Mouse (Mus musculus) limb, embryonic 14.5 days (tissue): ENCODE measurements around the gene Eya4. TPM values are rescaled to one million over a fixed set of nuclear protein-coding genes. Genes with fewer than 3 reads are reported as not detected.

Source experiments
- ATAC-seq: fragments of 200-750 bp; cut with Nextera tagmentation; 2 replicates; pipeline ENCODE4 v1.8.0; 2017; ENCODE audit warnings: low read depth, moderate number of reproducible peaks, moderate TSS enrichment; ENCODE audit not compliant: low FRiP score
- DNase-seq: peaks from one replicate; pipeline ENCODE4 v3.0.0-alpha.2; 2015; ENCODE audit warnings: low spot score
- H3K27ac ChIP-seq: fragments of 300-500 bp; sonication (generic); replicated peaks from 2 replicates; pipeline ENCODE4 v1.5.1; 2014; ENCODE audit warnings: low read depth, mild to moderate bottlenecking, low read length, moderate library complexity, mixed read lengths
- H3K27me3 ChIP-seq: fragments of 300-500 bp; sonication (generic); 2 replicates; pipeline ENCODE4 v1.6.1; 2014; ENCODE audit warnings: low read length, mixed read lengths; ENCODE audit not compliant: control insufficient read depth, insufficient read depth
- H3K36me3 ChIP-seq: fragments of 300-500 bp; sonication (generic); 2 replicates; pipeline ENCODE4 v1.6.1; 2014; ENCODE audit warnings: mild to moderate bottlenecking, low read length, moderate library complexity, mixed read lengths; ENCODE audit not compliant: control insufficient read depth, insufficient read depth
- H3K4me1 ChIP-seq: fragments of 300-500 bp; sonication (generic); 2 replicates; pipeline ENCODE4 v1.6.1; 2014; ENCODE audit warnings: antibody characterized with exemption, low read length, mixed read lengths; ENCODE audit not compliant: control insufficient read depth, insufficient read depth
- H3K4me2 ChIP-seq: fragments of 300-500 bp; sonication (generic); replicated peaks from 2 replicates; pipeline ENCODE4 v1.6.1; 2014; ENCODE audit warnings: low read depth, mild to moderate bottlenecking, low read length, moderate library complexity; ENCODE audit not compliant: severe bottlenecking
- H3K4me3 ChIP-seq: fragments of 300-500 bp; sonication (generic); replicated peaks from 2 replicates; pipeline ENCODE4 v1.5.1; 2014; ENCODE audit warnings: low read length
- H3K9ac ChIP-seq: fragments of 300-500 bp; sonication (generic); 2 replicates; pipeline ENCODE4 v1.6.1; 2014; ENCODE audit warnings: mild to moderate bottlenecking, low read depth, low read length, moderate library complexity; ENCODE audit not compliant: severe bottlenecking
- H3K9me3 ChIP-seq: fragments of 300-500 bp; sonication (generic); 2 replicates; pipeline ENCODE4 v1.6.1; 2016; ENCODE audit warnings: low read length; ENCODE audit not compliant: control insufficient read depth
- POLR2A ChIP-seq: fragments of 200-500 bp; IDR thresholded peaks from 2 replicates; pipeline ENCODE4 v1.8.0; 2012; ENCODE audit warnings: inconsistent platforms, mild to moderate bottlenecking, moderate library complexity, borderline replicate concordance; ENCODE audit not compliant: insufficient read depth, insufficient read length; ENCODE audit errors: extremely low read depth
- WGBS: fragments of 180-500 bp; shearing (Covaris S2); extraction: QIAGEN DNeasy Blood & Tissue Kit; methylation state at CpG from one replicate; pipeline ENCODE4 v1.1.7; 2014; 5-methylcytosine and 5-hydroxymethylcytosine counted together
- polyA plus RNA-seq, 2 experiments: library from polyadenylated mRNA; depleted of rRNA in 1 of 2; stranded (reverse) in 1 of 2; unstranded in 1 of 2; fragments of >200 nt; fragmentation: Nextera tagmentation in 1 of 2; extraction: Ambion mirVana in 1 of 2; gene quantifications; 2 replicates each; pipeline versions ENCODE4 v1.2.1 to v1.2.3; 2012 to 2014

Gene Eya4
- polyA plus RNA-seq, 2 experiments = 6.6 to 12.5 TPM

DNA sequence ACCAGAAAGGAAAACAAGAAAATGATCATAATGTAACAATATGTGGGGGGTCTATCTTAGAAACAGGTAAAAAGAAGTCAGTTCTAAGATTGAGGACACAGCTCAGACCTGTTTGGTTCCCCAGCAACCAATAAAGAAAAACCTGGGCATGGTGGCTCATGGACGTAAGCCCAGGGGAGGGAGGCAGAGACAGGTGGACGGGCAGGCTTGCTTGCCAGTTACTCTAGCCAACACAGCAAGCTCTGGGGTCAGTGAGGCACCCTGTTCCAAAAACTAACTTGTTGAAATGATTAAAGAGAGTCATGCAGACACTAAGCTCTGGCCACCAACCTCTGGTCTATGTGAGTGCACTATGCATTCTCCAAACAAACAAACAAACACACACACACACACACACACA, 139.2 kb downstream of the Eya4 start:
- no peak overlapping the region for H3K27ac ChIP-seq
- TF ChIP-seq POLR2A = no peak
- DNase-seq = no peak
- no peaks in the 10 kb centered on the region for H3K27me3 ChIP-seq
- no peak overlapping the region for H3K4me2 ChIP-seq
- no peak for ATAC-seq
- H3K9me3 ChIP-seq = no peaks in the 10 kb centered on the region
- no peaks in the 10 kb centered on the region for H3K36me3 ChIP-seq
- H3K4me1 ChIP-seq = peaks cover 5% of the 10 kb centered on the region; the same call in 1 of the 2 replicates
- no peak overlapping the region for H3K4me3 ChIP-seq
- 82% methylated on average over 2 of the region's 2 CpGs for WGBS
- H3K9ac ChIP-seq = no peak overlapping the region

DNA sequence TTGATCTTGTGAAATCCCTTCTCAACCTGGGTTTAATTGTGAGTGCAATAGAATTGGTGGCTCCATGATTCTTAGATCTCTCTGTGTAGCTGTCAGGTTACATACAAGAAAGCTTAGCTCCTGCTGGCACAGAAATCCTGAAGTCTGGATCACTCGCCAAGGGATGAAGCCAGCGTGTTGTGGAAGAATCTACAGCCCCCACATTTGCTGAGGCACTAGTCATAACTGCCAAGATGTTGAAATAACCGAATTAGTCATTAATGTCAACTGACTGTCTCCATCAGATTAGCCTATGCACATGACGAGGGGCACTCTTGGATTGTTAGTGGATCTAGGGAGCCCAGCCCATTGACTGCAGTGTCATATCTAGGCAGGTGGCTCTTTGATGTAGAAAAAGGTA, 146.7 kb downstream of the Eya4 start:
- no peaks in the 10 kb centered on the region for H3K36me3 ChIP-seq
- ATAC-seq (no peak), DNase-seq (no peak)
- 50% methylated on average over 4 of the region's 4 CpGs for WGBS
- H3K4me3 ChIP-seq = no peak overlapping the region
- 0 out of 2 replicates have a peak, but pooled peaks cover 5% of the 10 kb centered on the region for H3K4me1 ChIP-seq
- no peak overlapping the region for H3K27ac ChIP-seq
- no peak for TF ChIP-seq POLR2A
- no peaks in the 10 kb centered on the region for H3K9me3 ChIP-seq
- no peak overlapping the region for H3K4me2 ChIP-seq
- no peak overlapping the region for H3K9ac ChIP-seq
- no peaks in the 10 kb centered on the region for H3K27me3 ChIP-seq

DNA sequence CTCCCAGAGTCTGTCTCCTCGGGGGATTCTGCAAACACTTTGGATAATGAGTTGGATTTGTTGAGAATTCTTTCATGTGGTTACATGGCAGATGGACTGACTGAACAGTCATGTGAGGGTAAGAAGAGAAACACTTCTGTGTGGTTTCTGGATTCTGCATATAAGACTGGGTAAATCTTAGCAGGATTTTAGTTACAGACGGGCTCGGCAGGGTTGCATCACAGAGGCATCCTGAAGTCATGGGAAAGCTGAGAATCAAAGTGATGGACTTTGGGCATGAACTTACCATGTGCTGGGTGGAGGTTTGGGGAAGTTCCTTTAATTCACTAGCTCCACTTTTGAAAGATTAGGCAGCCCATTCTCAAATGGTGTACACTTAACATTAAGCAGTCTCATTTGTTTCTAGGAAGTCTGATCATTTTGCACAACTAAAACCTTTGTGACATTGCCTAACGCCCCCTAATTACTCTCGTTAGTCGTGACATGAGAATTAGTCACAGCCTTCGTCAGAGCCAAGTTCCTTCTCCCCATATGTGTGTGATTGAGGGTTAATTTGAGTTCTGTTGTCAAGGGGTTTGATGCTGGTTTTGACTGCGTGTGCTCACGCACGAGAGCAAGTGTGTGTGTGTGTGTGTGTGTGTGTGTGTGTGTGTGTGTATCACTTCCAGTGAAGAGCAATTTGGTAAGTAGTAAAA, 147.3 kb downstream of the Eya4 start:
- ATAC-seq (no peak), DNase-seq (no peak)
- 36% methylated on average over 10 of the region's 10 CpGs for WGBS

DNA sequence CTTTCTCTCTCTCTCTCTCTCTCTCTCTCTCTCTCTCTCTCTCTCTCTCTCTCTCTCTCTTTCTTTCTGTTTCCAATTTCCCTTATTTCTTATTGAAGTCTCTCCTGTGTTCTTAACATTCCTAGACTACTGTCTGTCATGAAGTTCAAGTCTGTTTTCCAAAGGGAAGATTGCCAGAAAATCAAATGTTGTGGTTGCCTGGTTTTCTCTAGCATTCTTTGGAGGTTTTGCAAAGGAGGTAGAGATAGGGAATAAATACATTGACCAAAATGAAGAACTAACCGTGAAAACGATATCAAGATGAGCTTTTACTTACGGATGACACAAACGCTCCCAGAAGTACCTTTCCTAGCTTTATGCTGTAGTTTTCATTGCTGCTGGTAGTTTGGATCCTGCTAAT, 148.0 kb downstream of the Eya4 start:
- Histone ChIP-seq H3K4me2 (no peak overlapping the region), H3K27ac (no peak overlapping the region), H3K4me1 (0 out of 2 replicates have a peak, but pooled peaks cover 5% of the 10 kb centered on the region), H3K27me3 (no peaks in the 10 kb centered on the region), H3K36me3 (no peaks in the 10 kb centered on the region), H3K9me3 (no peaks in the 10 kb centered on the region), H3K9ac (no peak overlapping the region), H3K4me3 (no peak overlapping the region)
- 89% methylated on average over 4 of the region's 4 CpGs for WGBS
- ATAC-seq (no peak), DNase-seq (no peak)
- TF ChIP-seq POLR2A = no peak

More for the DNA sequence above, 147.3 kb downstream of the Eya4 start:
- 0 out of 2 replicates have a peak, but pooled peaks cover 5% of the 10 kb centered on the region for H3K4me1 ChIP-seq
- no peaks in the 10 kb centered on the region for H3K27me3 ChIP-seq
- no peaks in the 10 kb centered on the region for H3K9me3 ChIP-seq
- no peak overlapping the region for H3K4me2 ChIP-seq
- no peak overlapping the region for H3K4me3 ChIP-seq
- no peak for TF ChIP-seq POLR2A
- H3K27ac ChIP-seq = no peak overlapping the region
- no peak overlapping the region for H3K9ac ChIP-seq
- H3K36me3 ChIP-seq = no peaks in the 10 kb centered on the region

DNA sequence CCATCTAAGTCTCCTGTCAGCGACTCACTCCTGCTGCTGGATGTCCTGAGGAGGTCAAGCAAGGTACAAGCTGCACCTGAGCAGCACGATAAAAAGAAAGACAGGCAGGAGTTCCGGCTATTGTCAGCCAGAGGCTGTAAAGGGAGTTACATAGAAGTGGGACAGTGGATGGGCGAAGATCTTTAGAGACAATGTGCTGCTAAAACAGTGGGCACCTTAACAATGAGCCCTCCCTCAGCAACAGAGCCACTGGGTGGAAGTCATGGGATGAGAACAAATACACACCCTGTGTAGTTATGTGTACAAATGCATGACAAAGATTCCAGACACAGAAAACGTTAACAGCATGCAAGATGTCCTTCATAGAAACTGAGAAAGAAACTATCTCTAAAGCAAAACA, 152.3 kb downstream of the Eya4 start:
- H3K4me2 ChIP-seq = no peak overlapping the region
- no peaks in the 10 kb centered on the region for H3K36me3 ChIP-seq
- no peak for TF ChIP-seq POLR2A
- H3K4me3 ChIP-seq = no peak overlapping the region
- no peaks in the 10 kb centered on the region for H3K9me3 ChIP-seq
- DNase-seq (no peak), ATAC-seq (no peak)
- H3K27ac ChIP-seq = no peak overlapping the region
- H3K27me3 ChIP-seq = no peaks in the 10 kb centered on the region
- H3K4me1 ChIP-seq = peaks cover 4% of the 10 kb centered on the region; the same call in 1 of the 2 replicates
- no peak overlapping the region for H3K9ac ChIP-seq
- 88% methylated on average over 5 of the region's 5 CpGs for WGBS
